Mouse (Mus musculus) liver, postnatal 0 days (tissue): ENCODE data around the gene Cdca3. TPM values are rescaled to one million over a fixed set of nuclear protein-coding genes. Genes with fewer than 3 reads are reported as not detected.

ENCODE experiments used
- ATAC-seq: fragments of 200-750 bp; cut with Nextera tagmentation; 2 replicates; pipeline ENCODE4 v1.8.0; 2017; ENCODE audit warnings: mild to moderate bottlenecking, moderate library complexity
- DNase-seq: peaks from one replicate; pipeline ENCODE4 v3.0.0-alpha.2; 2016
- H3K27ac ChIP-seq: fragments of 300-500 bp; sonication (generic); 2 replicates; pipeline ENCODE4 v1.5.1; 2014; ENCODE audit warnings: antibody characterized with exemption, moderate library complexity, mild to moderate bottlenecking, low read depth
- H3K27me3 ChIP-seq: fragments of 300-500 bp; sonication (generic); 2 replicates; pipeline ENCODE4 v1.6.1; 2014; ENCODE audit warnings: low read length, control low read depth, mixed read lengths; ENCODE audit not compliant: insufficient read depth
- H3K36me3 ChIP-seq: fragments of 300-500 bp; sonication (generic); replicated peaks from 2 replicates; pipeline ENCODE4 v1.6.1; 2014; ENCODE audit warnings: mild to moderate bottlenecking, control low read depth, low read length, moderate library complexity, mixed read lengths; ENCODE audit not compliant: insufficient read depth
- H3K4me1 ChIP-seq: fragments of 300-500 bp; sonication (generic); 2 replicates; pipeline ENCODE4 v1.6.1; 2014; ENCODE audit warnings: antibody characterized with exemption, mild to moderate bottlenecking, control low read depth; ENCODE audit not compliant: insufficient read depth
- H3K4me2 ChIP-seq: fragments of 300-500 bp; sonication (generic); 2 replicates; pipeline ENCODE4 v1.6.1; 2014; ENCODE audit warnings: low read depth, mild to moderate bottlenecking, low read length, moderate library complexity, mixed read lengths
- H3K4me3 ChIP-seq: fragments of 300-500 bp; sonication (generic); 2 replicates; pipeline ENCODE4 v1.5.1; 2014; ENCODE audit warnings: low read depth, low read length
- H3K9ac ChIP-seq: fragments of 300-500 bp; sonication (generic); replicated peaks from 2 replicates; pipeline ENCODE4 v1.6.1; 2014; ENCODE audit warnings: mild to moderate bottlenecking, moderate library complexity
- H3K9me3 ChIP-seq: fragments of 300-500 bp; sonication (generic); 2 replicates; pipeline ENCODE4 v1.6.1; 2016; ENCODE audit warnings: mild to moderate bottlenecking, control low read depth, low read length, mixed read lengths
- CTCF ChIP-seq: sonication (generic); IDR thresholded peaks from 2 replicates; pipeline ENCODE4 v1.5.1; 2016; ENCODE audit warnings: antibody characterized with exemption, low read depth
- EP300 ChIP-seq: IDR thresholded peaks from 2 replicates; pipeline ENCODE4 v1.6.1; 2016; ENCODE audit warnings: antibody characterized with exemption, low read depth, mild to moderate bottlenecking
- WGBS: fragments of 180-500 bp; shearing (Covaris S2); extraction: QIAGEN DNeasy Blood & Tissue Kit; methylation state at CpG from one replicate; pipeline ENCODE4 v1.1.7; 2014; ENCODE audit not compliant: insufficient replicate concordance; 5-methylcytosine and 5-hydroxymethylcytosine counted together
- polyA plus RNA-seq: library from polyadenylated mRNA; unstranded; fragments of >200 nt; fragmentation: Nextera tagmentation; extraction: Ambion mirVana; gene quantifications from 2 replicates; pipeline ENCODE4 v1.2.1, GENCODE M21; 2015

Cdca3 gene
- polyA plus RNA-seq, 1 experiment from 2014 or later, result 98.3 TPM

- Histone ChIP-seq H3K27ac (no peak overlapping the region), H3K27me3 (peaks cover 82% of the 10 kb centered on the region), H3K36me3 (no peaks in the 10 kb centered on the region), H3K4me2 (no peak overlapping the region), H3K4me1 (peaks cover 13% of the 10 kb centered on the region), H3K9me3 (no peaks in the 10 kb centered on the region), H3K4me3 (no peak overlapping the region), H3K9ac (no peak overlapping the region)
- DNase-seq, result no peak
- WGBS, result 81% methylated on average over 18 of the region's 19 CpGs
- TF ChIP-seq EP300, result no peak
- no peak for TF ChIP-seq CTCF
- ATAC-seq, result no peak
Measured at GRCm38 (mm10) chr6:124861266-124861665, 31.9 kb downstream of the Cdca3 start.

DNA sequence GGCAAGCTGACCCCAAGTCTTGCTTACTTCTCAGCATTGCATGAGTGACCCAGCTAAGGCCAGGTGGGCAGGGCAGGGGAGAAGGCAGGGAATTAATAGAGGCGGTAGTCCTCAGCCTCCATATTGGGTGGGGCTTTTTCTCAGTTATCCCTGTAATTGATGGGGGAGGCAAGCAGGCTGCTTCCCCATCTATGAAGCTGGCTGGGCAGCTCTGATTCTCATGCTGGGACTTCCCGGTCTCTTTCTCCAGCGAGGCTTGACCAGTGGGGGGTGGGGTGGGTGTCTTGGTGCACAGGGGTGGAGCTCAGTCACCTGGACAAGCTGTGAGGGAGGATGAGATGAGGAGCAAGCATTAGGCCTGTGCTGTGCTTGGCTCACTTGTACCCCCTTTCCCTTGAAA lies 32.5 kb downstream of the Cdca3 start:
- Histone ChIP-seq H3K4me3 (no peak overlapping the region), H3K9ac (no peak overlapping the region), H3K36me3 (no peaks in the 10 kb centered on the region), H3K9me3 (no peaks in the 10 kb centered on the region), H3K4me2 (no peak overlapping the region), H3K27me3 (peaks cover 77% of the 10 kb centered on the region), H3K4me1 (peaks cover 13% of the 10 kb centered on the region), H3K27ac (no peak overlapping the region)
- no peak for ATAC-seq
- WGBS, result 54% methylated on average over 3 of the region's 3 CpGs
- DNase-seq, result no peak
- TF ChIP-seq CTCF, result no peak
- TF ChIP-seq EP300, result no peak

DNA sequence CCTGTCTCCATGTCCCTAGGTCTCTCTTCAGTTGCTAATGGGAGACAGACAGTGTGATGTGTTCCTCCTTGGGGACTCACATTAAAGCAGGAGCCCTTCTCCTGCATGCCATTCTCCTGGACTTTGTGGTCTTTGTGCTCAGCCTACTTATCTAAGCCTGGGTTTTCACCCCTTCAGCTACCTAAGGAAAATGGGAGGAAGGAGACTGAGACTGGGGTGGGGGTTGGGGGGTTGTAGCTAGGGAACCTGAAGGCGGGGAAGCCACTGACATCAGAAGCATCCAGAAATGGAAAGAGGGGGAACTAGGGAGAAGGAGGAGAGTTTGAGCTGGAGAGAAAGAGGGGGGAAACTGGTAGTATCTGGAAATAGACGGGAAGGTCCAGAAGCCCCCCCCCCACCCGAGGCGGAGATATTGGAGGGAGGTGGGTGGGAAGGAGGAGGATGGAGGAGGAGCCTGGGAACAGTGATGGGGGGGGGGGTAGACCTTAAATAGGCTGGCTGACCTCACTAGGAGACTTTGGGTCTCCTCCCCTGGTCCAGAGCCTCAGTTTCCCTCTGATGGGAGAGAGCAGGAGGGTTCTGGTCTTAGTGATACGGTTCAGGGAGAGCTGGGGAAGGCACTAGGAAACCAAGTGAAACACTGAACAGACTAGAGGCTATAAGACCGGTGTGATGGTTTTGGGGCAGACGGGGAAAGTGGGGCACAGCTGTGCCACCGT lies 33.2 kb downstream of the Cdca3 start:
- H3K36me3 ChIP-seq, result no peaks in the 10 kb centered on the region
- no peak overlapping the region for H3K4me3 ChIP-seq
- no peak overlapping the region for H3K9ac ChIP-seq
- ATAC-seq, result no peak
- no peak for DNase-seq
- peaks cover 9% of the 10 kb centered on the region for H3K4me1 ChIP-seq
- 24% methylated on average over 8 of the region's 8 CpGs for WGBS
- H3K27ac ChIP-seq, result no peak overlapping the region
- no peaks in the 10 kb centered on the region for H3K9me3 ChIP-seq
- TF ChIP-seq CTCF (no peak), EP300 (no peak)
- no peak overlapping the region for H3K4me2 ChIP-seq
- H3K27me3 ChIP-seq, result peaks cover 70% of the 10 kb centered on the region

DNA sequence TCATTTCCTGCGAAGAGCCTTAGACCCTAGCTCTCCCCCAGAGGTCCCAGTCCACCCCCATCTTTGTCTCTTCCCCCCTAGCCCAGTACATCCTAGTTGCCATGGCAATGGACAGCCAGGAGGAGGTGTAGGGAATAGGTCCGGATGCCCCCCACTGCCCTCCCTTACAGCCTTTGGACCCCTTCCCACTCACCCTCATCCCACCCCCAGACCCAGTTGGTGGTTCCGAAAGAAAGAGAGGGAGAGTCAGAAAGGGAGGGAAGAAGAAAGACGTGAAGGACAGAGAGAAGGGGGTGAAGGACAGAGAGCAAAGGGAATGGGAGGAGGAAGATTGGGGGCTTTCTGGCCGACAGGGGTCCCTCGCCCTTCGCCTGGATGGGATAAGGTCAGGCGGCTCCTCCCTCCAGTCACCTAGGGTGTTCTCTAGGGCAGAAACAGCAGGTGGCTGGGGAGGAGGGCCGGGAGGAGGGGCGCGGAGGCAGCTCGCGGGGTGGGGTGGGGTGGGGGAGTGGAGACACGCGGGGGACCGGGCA lies 33.8 kb downstream of the Cdca3 start:
- no peak overlapping the region; the same call in 1 of the 2 replicates for H3K9ac ChIP-seq
- peaks cover 64% of the 10 kb centered on the region for H3K27me3 ChIP-seq
- H3K36me3 ChIP-seq, result no peaks in the 10 kb centered on the region
- H3K4me1 ChIP-seq, result peaks cover 9% of the 10 kb centered on the region
- peak overlapping the region; percentile 45 for H3K4me3 ChIP-seq
- 2% methylated on average over 7 of the region's 16 CpGs for WGBS
- H3K4me2 ChIP-seq, result peak overlapping the region; percentile 82
- DNase-seq (no peak), ATAC-seq (peak; percentile 28; the same call in 1 of the 2 replicates)
- no peak for TF ChIP-seq CTCF
- no peak for TF ChIP-seq EP300
- H3K27ac ChIP-seq, result no peak overlapping the region
- H3K9me3 ChIP-seq, result no peaks in the 10 kb centered on the region

DNA sequence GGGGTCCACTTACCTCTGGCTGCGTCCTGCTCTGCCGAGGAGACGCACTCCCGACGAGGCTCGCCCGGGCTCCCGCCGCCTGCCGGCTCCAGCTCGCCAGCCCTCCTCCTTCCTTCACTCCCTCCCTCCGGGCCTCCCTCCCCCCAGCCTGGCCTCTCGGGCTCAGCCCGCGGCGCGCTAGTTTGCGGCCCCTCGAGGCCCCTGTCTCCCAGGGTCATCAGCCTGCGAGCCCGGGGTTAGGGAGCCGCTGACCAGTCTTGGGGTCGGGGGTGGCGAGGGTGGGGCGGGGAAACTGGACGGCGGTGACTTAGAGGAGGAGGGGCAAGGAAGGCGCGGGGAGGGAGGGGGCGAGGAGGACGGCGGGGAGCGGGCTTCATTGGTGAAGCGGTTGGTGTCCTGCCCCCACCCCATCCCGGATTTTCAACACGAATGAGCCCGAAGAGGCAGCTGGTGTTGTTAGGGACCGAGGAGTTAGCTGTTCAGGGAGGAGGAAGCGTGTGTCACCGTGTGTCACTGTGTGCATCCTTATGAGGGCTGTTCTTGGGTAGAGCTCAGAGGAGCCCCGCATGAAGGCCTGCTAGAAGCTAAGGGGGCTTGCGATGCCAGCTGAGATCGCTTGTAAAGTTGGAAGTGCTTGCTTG lies 34.4 kb downstream of the Cdca3 start, which contains the start of gene Gpr162:
Gene Gpr162 (minus strand): TSS at position 326 of the 641 bp plus-strand sequence.
- Histone ChIP-seq H3K9ac (peak within 1 kb of the TSS; percentile 44), H3K36me3 (no peaks in the 10 kb centered on the region), H3K4me3 (peak within 1 kb of the TSS; percentile 45), H3K4me2 (peak within 1 kb of the TSS; percentile 82), H3K27ac (no peak within 1 kb of the TSS), H3K27me3 (peaks cover 58% of the 10 kb centered on the region), H3K4me1 (peaks cover 9% of the 10 kb centered on the region), H3K9me3 (no peaks in the 10 kb centered on the region)
- 3% methylated on average over 36 of the region's 43 CpGs for WGBS
- peak; percentile 62; the same call in 1 of the 2 replicates for ATAC-seq
- TF ChIP-seq EP300 (no peak), CTCF (0 out of 2 replicates have a peak, but pooled peaks have one; percentile 9)
- peak; percentile 64 for DNase-seq

DNA sequence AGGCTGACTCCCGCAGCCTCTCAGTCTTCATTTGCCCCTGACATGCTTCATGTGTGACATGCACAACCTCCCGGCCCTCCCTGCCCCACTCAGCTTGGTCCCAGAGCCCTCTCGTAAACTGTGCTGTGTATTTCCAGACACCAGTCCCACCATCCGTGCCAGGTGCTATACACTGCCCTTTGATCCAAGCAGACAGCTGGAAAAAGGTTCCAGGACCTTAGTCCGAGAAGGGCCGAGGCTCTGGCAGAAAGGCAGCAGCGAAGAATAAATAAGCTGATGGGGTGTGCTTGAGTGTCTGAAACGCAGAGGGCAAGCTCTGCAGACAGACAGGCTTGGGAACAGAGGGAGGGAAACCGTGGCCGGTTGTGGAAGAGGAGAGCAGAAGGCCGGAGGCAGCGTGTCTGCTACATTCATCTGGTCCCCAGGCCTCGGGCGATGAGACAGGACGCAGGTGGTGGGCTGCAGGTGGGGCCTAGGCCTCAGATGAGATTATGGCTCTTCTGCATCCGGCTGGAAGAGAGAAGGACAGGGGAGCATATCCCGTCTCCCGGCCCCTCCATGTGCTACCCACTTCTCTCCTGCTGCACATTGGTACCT lies 36.5 kb downstream of the Cdca3 start:
- Histone ChIP-seq H3K27ac (no peak overlapping the region), H3K4me2 (no peak overlapping the region), H3K9me3 (no peaks in the 10 kb centered on the region), H3K4me1 (peaks cover 9% of the 10 kb centered on the region), H3K4me3 (no peak overlapping the region), H3K27me3 (peaks cover 43% of the 10 kb centered on the region), H3K36me3 (no peaks in the 10 kb centered on the region), H3K9ac (no peak overlapping the region)
- no peak for ATAC-seq
- 72% methylated on average over 17 of the region's 18 CpGs for WGBS
- no peak for DNase-seq
- TF ChIP-seq CTCF, result no peak
- no peak for TF ChIP-seq EP300
